Mouse (Mus musculus): ENCODE data around the gene Olfr1446. TPM values are rescaled to one million over a fixed set of nuclear protein-coding genes. Genes with fewer than 3 reads are reported as not detected.

Gene Olfr1446
- polyA plus RNA-seq, 1 experiment from 2014 or later: not detected

Other genes with a start within 250 kb of the Olfr1446 start
- gene Olfr1442, start 223.1 kb downstream of the Olfr1446 start, polyA plus RNA-seq (2014; fragmentation: Nextera tagmentation; extraction: Ambion mirVana): not detected in 2 replicates
- gene Olfr1443, start 215.4 kb downstream of the Olfr1446 start, polyA plus RNA-seq (2014; fragmentation: Nextera tagmentation; extraction: Ambion mirVana): not detected in 2 replicates
- 0.32 and 0.43 TPM in 2 replicates for gene Keg1, start 197.7 kb downstream of the Olfr1446 start, polyA plus RNA-seq (2014; fragmentation: Nextera tagmentation; extraction: Ambion mirVana)
- gene Cntf, start 127.9 kb downstream of the Olfr1446 start, polyA plus RNA-seq (2014; fragmentation: Nextera tagmentation; extraction: Ambion mirVana): 0.77 TPM in 1 of 2 replicates, not detected in the other
- 9.1 and 10.4 TPM in 2 replicates for gene Zfp91, start 97.4 kb downstream of the Olfr1446 start, polyA plus RNA-seq (2014; fragmentation: Nextera tagmentation; extraction: Ambion mirVana)
- gene Lpxn, start 97.3 kb downstream of the Olfr1446 start, polyA plus RNA-seq (2014; fragmentation: Nextera tagmentation; extraction: Ambion mirVana): 2.3 TPM in 2 replicates
- not detected in 2 replicates for gene Gm5244, start 46.8 kb downstream of the Olfr1446 start, polyA plus RNA-seq (2014; fragmentation: Nextera tagmentation; extraction: Ambion mirVana)
- not detected in 2 replicates for gene Olfr1444, start 36.2 kb downstream of the Olfr1446 start, polyA plus RNA-seq (2014; fragmentation: Nextera tagmentation; extraction: Ambion mirVana)
- not detected in 2 replicates for gene Olfr1445, start 9.7 kb downstream of the Olfr1446 start, polyA plus RNA-seq (2014; fragmentation: Nextera tagmentation; extraction: Ambion mirVana)
- gene Olfr1447, start 10.2 kb upstream of the Olfr1446 start, polyA plus RNA-seq (2014; fragmentation: Nextera tagmentation; extraction: Ambion mirVana): not detected in 2 replicates
- gene Olfr1448, start 30.9 kb upstream of the Olfr1446 start, polyA plus RNA-seq (2014; fragmentation: Nextera tagmentation; extraction: Ambion mirVana): not detected in 2 replicates
- gene Olfr1449, start 37.3 kb upstream of the Olfr1446 start, polyA plus RNA-seq (2014; fragmentation: Nextera tagmentation; extraction: Ambion mirVana): not detected in 2 replicates
- gene Olfr1450, start 56.7 kb upstream of the Olfr1446 start, polyA plus RNA-seq (2014; fragmentation: Nextera tagmentation; extraction: Ambion mirVana): not detected in 2 replicates
- not detected in 2 replicates for gene Olfr1451, start 101.5 kb upstream of the Olfr1446 start, polyA plus RNA-seq (2014; fragmentation: Nextera tagmentation; extraction: Ambion mirVana)
- not detected in 2 replicates for gene Olfr1453, start 134.8 kb upstream of the Olfr1446 start, polyA plus RNA-seq (2014; fragmentation: Nextera tagmentation; extraction: Ambion mirVana)
- gene Olfr1454, start 167.1 kb upstream of the Olfr1446 start, polyA plus RNA-seq (2014; fragmentation: Nextera tagmentation; extraction: Ambion mirVana): not detected in 2 replicates
- gene Olfr1457, start 204.4 kb upstream of the Olfr1446 start, polyA plus RNA-seq (2014; fragmentation: Nextera tagmentation; extraction: Ambion mirVana): not detected in 2 replicates
- not detected in 2 replicates for gene Olfr1458, start 213.3 kb upstream of the Olfr1446 start, polyA plus RNA-seq (2014; fragmentation: Nextera tagmentation; extraction: Ambion mirVana)

Data from intestine, embryonic 14.5 days (tissue).